Mouse (Mus musculus) thymus, adult 18-20 months (tissue): ENCODE results near the gene Atpaf2.
A peak's percentile ranks its signal among the peaks of the same experiment; 100 is the strongest.
"Not testable (repeated sequence)": the region's sequence is repeated elsewhere in the genome, so short reads cannot be mapped to it uniquely, and the experiment has no call there.

Experiments
- DNase-seq, 2 experiments: peaks; one replicate each; pipeline ENCODE4 v3.0.0; 2022; ENCODE audit warnings: mixed read lengths in 2 of 2

Gene Atpaf2

DNA sequence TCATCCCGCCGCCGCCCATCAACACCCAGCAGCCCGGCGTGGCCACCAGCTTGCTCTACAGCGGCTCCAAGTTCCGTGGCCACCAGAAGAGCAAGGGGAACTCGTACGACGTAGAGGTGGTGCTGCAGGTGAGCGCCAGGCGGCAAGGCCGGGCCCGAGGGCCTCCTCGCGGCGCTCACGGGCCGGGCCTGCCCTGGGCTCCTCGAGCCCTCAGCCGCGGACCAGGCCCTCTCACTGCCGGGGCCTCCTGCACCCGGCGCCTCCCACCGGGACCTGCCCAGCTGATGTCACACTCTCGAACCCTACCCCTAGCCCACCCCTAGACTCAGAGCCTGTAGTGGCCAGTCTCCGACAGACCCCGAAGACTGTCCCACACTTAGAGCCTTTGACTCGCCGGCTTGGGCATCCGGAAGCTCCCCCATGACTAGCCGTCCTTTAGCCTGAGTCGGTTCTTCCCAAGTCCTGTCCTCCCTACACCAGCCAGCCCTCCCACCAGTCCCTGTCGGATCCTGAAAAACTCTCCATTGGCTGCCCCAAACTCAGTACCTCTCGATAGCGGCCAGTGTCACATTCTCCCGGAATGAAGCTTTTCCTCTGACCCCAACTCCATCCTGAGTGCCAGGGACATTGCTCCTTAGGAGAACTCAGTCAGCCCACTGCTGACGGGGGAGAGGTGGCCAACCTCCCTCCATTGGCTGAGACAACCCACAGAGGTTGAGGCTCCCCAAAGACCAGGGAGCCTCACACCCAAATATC is at the start of gene Atpaf2:
Atpaf2 (minus strand) TSS at position 741 of the 756 bp plus-strand sequence.
- DNase-seq: peak; percentile 10 to 37

DNA sequence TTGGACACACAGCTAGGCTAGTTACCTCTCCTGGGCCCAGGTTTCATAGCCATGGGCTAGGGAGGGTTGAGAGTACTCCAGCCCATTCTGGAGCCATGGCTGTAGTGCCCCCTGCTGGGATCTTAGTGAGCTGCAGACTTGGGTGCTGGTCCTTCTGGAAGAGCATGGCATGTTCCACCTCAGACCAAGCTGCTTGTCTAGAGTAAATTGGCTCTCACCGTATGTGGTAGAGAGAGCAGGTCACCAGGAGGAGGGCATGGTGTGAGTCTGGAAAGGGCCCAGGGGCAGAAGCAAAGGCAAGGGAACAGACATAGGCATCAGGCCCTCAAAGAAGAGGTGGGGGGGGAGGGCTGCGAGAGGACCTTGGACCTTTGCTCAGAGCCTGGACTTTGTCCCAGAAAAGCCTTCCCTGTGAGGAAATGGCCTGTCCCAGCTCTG is 47.7 kb upstream of the Atpaf2 start:
- DNase-seq: no peak

DNA sequence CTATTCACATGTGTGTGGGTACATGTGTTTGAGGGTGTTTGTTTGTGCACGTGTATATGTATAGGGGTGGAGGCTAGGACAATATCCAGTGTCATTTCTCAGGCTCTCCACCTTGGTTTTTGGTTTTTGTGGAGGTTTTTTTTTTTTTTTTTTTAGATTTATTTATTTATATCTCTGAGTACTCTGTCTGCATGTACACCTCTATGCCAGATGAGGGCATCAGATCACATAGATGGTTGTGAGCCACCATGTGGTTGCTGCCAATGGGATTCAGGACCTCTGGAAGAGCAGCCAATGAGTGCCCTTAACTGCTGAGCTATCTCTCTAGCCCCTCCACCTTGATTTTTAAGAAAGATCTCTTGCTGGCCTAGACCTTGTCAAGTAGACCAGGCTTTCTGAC is 39.7 kb upstream of the Atpaf2 start:
- no peak for DNase-seq

DNA sequence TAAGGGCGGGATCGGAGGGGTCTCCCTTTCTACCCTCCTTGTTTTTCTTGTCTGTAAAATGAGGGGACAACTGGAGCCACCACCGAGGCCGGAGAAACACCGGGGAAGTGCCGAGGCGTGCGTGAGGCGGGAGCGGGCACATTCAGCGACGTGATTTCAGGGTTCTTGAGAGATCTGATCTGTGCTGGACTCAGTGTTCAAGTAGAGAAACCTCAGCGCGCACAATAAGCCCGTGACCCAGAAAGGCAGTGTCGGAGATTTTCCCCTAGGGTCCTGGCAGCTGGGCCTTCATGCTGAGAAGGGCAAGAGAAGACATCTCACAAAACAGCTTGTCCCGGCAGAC is 36.5 kb upstream of the Atpaf2 start:
- DNase-seq: no peak

DNA sequence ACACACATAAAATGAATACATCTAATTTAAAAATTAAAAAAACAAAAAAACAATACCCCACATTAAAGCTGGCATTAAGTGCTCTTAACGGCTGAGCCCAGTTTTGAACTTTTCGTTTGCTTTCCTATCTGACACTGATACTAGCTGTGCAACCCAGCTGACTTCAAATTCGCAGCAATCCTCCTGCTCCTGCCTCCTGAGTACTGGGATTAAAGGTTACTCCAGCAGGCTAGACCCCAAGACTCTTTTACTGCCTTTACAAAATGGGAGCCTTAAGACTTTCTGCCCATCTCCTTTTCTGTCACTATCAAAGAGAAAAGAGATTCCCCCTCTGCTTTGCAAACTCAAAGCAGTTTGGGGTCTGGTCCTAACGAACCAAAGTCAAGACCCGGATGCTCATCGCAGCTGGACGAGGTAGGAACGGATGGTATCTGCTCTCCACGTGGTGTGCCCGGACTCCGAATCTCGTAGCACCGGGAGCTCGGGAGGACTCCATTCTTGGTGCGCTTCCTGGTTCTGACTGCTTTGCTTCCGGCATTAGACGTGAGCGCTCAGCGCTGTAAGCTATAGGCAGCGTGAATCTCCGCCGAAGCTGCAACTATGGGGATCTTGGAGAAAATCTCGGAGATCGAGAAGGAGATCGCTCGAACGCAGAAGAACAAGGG is 36.0 kb upstream of the Atpaf2 start, which contains the start of gene Drg2:
Drg2 (plus strand) TSS at position 512 of the 665 bp plus-strand sequence.
- DNase-seq: peak; percentile 74 to 79

DNA sequence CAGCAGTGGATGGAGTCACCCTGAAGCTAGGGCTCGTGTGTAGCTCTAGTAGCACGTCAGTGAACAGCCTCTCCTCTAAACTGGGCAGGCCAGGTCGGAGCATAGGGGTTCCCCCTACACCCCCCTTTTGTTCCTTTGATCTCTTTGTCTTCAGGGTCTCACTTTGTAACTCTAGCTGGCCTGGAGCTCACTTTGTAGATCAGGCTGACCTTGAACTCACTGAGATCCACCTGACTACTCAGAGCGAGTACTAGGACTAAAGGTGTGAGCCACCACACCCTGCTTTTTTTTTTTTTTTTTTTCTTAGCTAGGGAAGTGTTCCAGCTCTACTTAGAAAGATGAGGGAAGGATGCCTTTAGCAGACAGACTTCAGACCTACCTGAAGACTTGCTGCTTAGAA is 25.8 kb upstream of the Atpaf2 start:
- DNase-seq: no peak

DNA sequence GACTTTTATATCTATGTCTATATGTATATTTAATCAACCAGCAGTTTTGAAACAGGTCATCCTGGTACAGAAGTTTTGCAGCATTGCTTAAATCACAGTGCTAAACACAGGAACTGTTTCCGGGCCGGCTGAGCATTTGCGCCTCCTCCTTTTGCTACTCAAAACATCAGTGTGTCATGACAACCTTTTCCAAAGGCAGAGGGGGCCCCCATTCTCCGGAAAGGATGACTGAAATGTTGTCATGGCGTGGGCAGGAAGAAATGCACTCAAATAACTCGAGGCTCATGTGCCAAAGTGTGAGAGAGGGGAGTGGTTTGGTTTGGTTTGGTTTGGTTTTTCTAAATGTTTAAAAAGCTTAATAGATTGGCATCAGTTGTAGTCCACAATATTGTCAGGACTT is 24.6 kb upstream of the Atpaf2 start:
- no peak for DNase-seq

DNA sequence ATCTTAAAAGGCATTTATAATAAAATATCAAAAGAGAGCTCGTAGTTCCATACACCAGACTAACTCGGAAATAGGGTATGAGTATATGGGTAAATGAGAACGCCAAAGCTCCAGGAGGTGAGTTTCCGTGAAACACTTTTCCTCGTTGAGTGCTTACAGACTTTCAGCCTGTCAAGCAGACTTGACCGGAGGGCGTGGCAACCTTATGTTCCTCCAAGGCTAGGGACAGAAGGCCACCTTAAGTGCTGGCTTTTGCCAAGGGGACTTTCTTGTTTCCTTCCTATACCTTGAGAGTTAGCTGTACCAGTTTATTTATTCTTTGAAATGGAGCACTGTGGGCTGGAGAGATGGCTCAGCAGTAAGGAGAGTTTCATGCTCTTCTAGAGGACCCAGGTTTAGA is 21.9 kb upstream of the Atpaf2 start:
- no peak for DNase-seq

DNA sequence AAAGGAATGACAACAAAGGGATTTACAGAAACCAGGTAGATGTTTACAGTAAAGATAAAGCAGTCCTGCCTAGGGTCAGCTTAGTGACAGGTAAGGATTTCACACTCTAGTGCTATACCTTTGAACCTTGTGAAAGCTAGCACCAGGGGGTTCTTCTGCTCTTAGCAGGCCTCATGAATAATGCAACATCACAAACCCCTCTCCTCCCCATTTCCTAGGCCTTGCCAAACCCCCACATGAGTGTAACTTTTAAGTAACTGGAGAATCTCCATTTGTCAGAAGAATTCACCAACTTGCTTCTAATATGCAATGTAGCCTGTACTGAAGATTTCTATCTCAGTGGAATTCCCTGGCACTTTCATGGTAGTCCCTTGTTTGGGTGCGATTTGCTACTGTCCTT is 21.4 kb upstream of the Atpaf2 start:
- not testable (repeated sequence) for DNase-seq

DNA sequence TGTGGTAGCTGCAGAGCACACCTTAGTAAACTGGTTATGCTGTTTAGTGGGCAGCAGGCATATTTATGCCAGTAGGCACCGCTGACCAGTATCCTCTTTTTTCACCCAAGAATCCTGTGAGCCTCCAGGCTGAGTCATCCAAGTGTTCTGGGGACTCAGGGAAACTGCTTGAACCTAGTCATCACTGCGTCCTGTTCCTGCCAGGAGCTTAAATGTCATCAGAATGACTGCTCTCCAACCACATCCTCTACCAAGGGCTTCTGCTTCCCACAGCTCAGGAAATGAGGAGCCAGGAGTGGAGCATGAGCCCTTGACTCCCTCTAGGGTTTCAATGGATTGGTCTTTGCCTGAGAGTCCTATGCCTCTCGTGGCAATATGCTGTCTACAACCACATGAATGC is 18.4 kb upstream of the Atpaf2 start:
- no peak for DNase-seq

DNA sequence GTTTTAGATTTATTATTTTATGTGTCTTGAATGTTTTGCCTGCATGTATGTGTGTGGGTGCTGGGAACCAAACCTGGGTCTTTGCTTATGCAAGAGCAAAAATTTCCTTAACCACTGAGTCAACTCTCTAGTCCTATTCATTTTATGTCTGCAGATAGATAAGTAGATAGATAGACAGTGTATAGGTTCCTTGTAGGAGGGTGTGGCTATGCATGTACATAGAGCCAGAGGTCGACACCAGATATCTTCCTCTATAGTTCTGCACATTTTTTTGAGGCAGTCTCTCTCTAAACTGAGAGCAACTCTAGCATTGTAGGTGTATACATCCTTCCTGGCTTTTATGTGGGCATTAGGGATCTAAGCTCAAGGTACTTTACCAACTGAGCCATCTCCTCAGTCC is 16.9 kb upstream of the Atpaf2 start:
- DNase-seq: no peak

DNA sequence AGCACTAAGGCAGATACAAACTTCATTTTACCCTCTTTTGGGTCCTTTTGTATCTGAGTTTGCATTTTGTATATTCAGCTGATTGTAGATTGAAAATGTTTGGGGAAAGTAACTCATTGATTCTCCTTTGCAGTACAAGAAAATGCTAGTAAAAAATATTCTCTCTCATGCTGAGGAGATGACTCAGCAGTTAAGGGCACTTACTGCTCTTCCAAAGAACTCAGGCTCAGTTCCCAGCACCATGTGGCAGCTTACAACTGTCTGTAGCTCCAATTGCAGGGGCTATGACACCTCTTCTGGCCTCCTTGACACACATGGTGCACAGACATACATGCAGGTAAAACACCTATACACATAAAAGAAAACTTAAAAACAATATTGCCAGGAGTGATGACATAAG is 15.2 kb upstream of the Atpaf2 start:
- no peak for DNase-seq

DNA sequence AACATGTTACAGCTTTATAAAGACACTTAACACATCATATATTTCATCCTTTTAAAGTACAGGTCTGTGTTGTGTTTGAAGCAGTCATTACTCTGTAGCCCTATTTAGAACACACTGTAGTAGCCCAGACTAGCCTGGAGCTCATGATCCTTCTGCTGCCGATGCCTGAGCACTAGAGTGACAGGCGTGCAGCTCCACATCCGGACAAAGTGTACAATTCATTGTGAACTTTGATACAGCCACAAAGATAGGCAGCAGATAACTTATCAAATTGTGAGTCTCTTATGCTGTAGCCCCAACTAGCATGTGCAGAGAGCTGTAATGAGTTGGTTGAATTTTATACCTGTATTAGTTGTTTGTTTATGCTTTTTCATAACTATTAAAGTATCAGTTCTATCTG is 9.4 kb upstream of the Atpaf2 start:
- DNase-seq: no peak

DNA sequence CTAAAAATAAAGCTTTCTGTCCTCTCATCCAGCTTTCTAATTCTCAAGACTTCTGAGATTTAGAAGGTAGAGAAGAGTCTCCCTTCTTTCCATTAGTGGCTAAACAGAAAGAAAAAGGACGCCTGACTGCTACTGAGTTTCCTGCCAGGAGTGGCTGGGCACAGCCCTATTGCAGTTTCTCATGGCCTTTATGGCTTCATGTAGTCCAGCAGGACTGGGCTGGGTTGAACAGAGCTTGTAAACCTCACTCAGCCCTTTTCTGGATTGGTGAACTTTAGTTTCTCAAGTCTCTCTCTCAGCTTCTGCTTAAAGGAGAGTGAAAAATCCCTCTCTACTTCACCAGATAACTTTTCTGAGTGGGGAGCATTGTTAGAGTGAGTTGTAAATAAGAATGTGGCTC is 8.2 kb upstream of the Atpaf2 start:
- no peak for DNase-seq

DNA sequence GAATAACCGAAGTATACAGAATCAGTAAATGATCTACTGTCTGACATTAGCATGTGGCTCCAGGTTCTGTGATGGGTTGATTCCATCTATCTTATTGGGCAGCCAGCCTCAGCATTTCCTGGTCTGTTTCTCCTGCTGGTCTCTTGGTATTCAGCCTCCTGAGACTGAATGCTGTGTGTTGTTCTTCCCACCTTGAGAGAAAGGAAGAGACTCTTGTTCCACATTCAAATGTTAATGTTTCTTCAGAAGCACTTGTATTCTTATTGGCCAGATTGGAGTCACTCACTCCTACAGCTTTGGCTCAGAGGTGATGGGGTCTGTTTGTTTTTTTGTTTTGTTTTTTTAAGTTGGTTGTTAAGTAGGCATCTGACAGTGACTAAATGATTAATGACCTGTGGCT is 4.7 kb upstream of the Atpaf2 start:
- no peak for DNase-seq

DNA sequence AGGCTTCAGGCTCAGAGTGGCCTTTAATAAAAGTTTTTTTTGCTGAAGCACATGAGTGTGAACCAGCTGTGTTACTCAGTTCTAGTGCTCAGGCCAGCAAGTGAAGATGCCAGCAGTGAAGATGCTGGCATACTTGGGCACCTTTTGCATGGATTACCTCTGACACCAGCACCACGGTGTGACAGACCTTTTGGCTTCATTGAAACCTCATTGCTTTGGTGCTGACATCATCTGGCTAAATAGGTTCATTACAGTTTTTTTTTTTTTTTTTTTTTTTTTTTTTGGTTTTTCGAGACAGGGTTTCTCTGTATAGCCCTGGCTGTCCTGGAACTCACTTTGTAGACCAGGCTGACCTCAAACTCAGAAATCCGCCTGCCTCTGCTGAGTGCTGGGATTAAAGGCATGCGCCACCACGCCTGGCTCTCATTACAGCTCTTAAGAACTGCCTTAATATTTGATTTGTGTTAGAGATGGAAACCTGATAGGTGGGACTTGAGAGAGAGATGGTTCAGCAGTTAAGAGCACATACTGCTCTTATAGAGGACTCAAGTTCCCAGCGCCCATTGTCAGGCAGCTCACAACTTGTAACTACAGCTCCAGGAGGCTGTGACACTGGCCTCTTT is 3.9 kb upstream of the Atpaf2 start:
- DNase-seq: no peak

DNA sequence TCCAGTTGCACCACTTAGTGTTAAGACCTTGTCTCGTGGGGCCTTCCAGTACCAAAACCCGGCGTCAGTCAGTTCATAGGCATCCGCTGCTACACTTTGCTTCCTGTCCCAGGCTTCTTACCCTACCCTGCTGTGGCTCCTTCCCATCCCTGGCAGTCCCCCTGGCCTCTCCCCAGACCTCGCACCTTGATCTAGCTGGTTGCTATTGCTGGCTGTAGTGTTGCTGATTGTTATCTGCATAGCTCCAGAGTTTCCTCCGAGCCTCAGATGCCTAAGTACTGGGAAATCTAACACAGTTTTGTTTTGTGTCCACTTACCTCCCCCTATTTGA is 181 bp upstream of the Atpaf2 start:
- peak; percentile 5 to 19 for DNase-seq

DNA sequence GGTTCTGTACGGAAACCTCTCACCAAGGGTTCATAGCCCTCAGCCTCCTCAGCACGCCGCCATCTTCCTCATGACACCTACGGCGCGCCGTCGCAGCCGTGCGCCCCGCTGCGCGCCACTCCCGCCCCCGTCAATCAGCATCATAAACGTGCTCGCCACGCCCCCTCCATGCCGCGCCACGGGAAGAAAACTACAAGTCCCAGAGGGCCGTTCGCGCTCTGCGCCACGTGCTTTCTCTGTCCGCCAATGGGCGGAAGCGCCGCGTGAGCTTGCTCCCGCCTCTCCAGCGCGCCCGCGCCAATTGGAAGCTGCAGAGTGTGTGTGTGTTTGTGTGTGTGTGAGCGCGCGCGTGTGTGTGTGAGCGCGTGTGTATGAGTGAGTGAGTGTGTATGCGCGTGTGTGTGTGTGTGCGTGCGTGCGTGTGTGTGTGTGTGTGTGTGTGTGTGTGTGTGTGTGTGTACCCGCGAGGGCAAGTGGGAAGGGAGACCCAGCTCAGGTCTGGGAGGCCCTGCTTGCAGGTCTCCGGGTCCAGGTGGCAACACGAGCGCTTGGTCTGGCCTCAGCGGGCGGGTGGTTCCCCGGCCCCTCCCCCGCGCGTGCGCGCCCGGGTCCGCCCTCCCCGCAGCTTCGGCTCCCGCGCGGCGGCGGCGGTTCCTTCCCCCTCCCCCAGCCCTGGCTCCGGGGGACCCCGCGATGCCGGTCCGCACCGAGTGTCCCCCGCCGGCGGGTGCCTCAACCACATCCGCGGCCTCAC is 1.1 kb downstream of the Atpaf2 start, which contains the start of gene Gid4:
Gid4 (plus strand) TSS at position 183 of the 754 bp plus-strand sequence.
- peak; percentile 98 for DNase-seq

DNA sequence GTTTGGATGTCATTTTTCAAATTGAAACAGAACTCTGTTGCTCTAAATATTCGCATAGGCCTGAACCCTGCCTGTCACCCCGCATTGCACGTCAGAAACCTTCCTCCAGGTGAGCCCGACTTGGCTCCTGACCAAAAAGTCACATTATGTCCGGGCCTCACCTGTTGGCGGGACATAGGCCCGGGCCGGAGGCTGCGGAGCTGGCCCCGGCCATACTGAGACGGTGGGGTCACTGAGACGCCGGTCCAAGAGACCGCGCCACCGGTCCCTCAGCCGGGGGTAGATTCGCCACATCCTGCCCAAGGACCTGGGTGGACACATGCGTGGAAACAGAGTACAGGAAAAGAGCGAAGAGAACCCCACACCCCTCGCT is 1.7 kb downstream of the Atpaf2 start:
- DNase-seq: no peak

DNA sequence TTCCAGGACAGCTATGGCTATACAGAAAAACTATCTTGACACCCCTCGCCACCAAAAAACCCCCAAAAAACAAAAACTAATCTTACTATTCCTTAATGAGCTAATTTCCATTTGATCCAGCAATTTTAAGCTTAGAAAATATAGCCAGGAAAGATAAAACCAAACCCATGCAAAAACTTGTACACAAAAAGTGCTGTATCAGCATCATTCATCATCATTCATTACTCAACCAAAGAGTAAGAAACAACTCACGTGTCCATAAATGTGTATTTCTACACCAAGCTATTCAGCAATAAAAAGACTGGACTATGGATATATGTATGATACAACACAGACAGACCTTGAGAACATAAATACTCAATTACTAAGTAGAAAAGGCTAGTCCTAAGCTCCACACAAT is 5.3 kb downstream of the Atpaf2 start:
- DNase-seq: no peak

DNA sequence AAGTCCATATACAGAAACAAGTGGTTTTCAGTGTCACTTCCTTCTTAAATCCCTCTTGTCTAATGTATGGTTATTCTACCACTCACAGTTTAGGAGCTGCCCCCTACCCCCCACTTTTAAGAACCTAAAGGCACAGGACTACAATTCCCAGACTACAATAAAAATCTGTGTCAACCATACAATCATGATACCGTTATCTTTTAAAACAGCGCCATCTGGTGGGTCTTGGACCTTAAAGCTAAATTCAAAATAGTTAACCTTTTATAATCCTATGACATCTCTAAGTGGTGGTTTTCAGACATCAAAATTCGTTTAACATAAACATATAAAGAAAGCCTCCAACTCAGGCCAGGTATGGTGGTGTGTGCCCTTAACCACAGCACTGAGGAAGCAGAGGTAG is 6.1 kb downstream of the Atpaf2 start:
- DNase-seq: no peak

DNA sequence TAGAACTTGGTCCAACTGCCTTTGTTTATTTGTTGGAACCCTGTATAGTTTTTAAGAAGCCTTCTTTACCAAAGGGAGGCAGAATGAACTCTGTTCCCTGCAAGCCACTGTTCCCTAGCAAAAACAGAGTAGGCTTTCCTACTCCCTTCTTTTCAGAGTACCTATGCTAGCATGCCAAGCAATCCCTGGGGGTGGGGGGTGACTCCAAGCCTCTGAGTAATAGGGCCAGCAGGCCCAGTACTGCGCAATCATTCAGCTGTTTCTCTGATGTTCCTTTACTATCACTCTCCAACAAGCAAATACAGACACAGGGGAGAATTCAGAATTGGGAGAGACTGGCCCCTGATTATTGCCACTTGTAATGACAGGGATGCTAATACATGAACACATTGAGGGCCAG is 11.7 kb downstream of the Atpaf2 start:
- DNase-seq: no peak

DNA sequence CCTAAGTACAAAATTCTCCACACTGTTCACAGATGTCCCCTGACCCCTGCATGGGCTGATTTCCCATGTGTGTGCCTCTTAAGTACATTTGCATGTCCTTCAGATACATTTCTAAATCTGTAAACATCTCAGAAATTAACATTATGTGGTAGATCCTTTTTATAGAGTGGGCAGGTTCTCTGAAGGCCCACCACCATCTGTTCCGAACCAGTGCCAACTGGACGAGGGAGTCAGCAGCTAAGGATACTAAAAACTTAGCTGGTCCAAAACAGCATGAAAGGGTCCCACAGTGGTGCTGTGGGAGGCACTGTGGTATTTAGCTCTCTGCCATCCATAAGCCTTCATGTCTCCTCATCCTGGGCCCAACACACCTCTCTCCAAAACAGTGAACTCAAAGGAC is 21.1 kb downstream of the Atpaf2 start:
- DNase-seq: no peak

DNA sequence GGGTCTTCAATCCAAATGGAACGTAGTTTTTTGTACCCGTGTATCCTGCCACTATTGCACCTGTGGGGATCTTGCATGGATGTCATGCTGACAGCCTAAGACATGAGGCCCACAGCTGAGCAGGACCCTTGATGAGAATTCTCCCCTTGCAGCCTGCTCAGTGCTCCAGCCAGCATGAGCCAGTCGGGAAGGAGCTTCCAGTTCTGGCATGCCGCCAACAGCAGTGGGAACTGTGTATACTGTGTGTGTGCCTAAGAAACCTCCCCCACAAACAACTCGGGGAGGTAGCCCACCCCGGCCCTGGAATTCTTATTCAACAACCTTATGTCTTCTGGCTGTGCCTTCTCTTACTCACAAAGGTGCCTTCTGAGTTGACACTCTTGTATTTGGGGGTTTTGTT is 21.7 kb downstream of the Atpaf2 start:
- DNase-seq: no peak
